Mouse (Mus musculus): Measurements from ENCODE around the gene Slc36a1. TPM values are rescaled to one million over a fixed set of nuclear protein-coding genes. Genes with fewer than 3 reads are reported as not detected.

Slc36a1 gene
- polyA plus RNA-seq, 1 experiment from 2014 or later = 4.7 TPM

- no peak for ATAC-seq (ENCODE audit: low FRiP score)
- Histone ChIP-seq H3K9ac (replicated peaks) (no peak overlapping the region), H3K9me3 (replicated peaks) (no peaks in the 10 kb centered on the region), H3K4me3 (replicated peaks) (no peak overlapping the region), H3K27ac (replicated peaks) (no peak overlapping the region), H3K4me2 (no peak overlapping the region), H3K36me3 (no peaks in the 10 kb centered on the region), H3K27me3 (replicated peaks) (no peaks in the 10 kb centered on the region), H3K4me1 (peaks cover 28% of the 10 kb centered on the region)
- 87% methylated on average over 6 of the region's 6 CpGs for WGBS
Measured at GRCm38 (mm10) chr11:55209626-55210353, 5.6 kb downstream of the Slc36a1 start.

GRCm38 (mm10) chr11:55213518-55213917, 9.4 kb downstream of the Slc36a1 start:
- H3K9me3 ChIP-seq (replicated peaks) = no peaks in the 10 kb centered on the region
- 94% methylated on average over 4 of the region's 4 CpGs for whole genome bisulfite sequencing
- H3K4me2 ChIP-seq = no peak overlapping the region
- H3K27me3 ChIP-seq (replicated peaks) = no peaks in the 10 kb centered on the region
- ATAC-seq (ENCODE audit: low FRiP score) = no peak
- H3K4me1 ChIP-seq = 0 out of 2 replicates have a peak, but pooled peaks cover 5% of the 10 kb centered on the region
- no peak overlapping the region for H3K4me3 ChIP-seq (replicated peaks)
- no peak overlapping the region for H3K9ac ChIP-seq (replicated peaks)
- no peak overlapping the region for H3K27ac ChIP-seq (replicated peaks)
- peaks cover 9% of the 10 kb centered on the region; the same call in 1 of the 2 replicates for H3K36me3 ChIP-seq

- Histone ChIP-seq H3K27ac (replicated peaks) (no peak overlapping the region), H3K4me2 (no peak overlapping the region), H3K36me3 (peaks cover 15% of the 10 kb centered on the region; the same call in 1 of the 2 replicates), H3K4me1 (0 out of 2 replicates have a peak, but pooled peaks cover 5% of the 10 kb centered on the region), H3K27me3 (replicated peaks) (no peaks in the 10 kb centered on the region), H3K9ac (replicated peaks) (no peak overlapping the region), H3K4me3 (replicated peaks) (no peak overlapping the region), H3K9me3 (replicated peaks) (no peaks in the 10 kb centered on the region)
- no peak for ATAC-seq (ENCODE audit: low FRiP score)
- 89% methylated on average over 5 of the region's 5 CpGs for WGBS
Measured at GRCm38 (mm10) chr11:55214161-55214560, 10.0 kb downstream of the Slc36a1 start.

GRCm38 (mm10) chr11:55214978-55215377, 10.8 kb downstream of the Slc36a1 start:
- Histone ChIP-seq H3K9ac (replicated peaks) (no peak overlapping the region), H3K27me3 (replicated peaks) (no peaks in the 10 kb centered on the region)
- ATAC-seq (ENCODE audit: low FRiP score) = no peak

GRCm38 (mm10) chr11:55216061-55216460, 11.9 kb downstream of the Slc36a1 start:
- no peaks in the 10 kb centered on the region for H3K9me3 ChIP-seq (replicated peaks)
- H3K4me1 ChIP-seq = no peaks in the 10 kb centered on the region
- WGBS = 74% methylated on average over 4 of the region's 4 CpGs
- no peak overlapping the region for H3K27ac ChIP-seq (replicated peaks)
- H3K9ac ChIP-seq (replicated peaks) = no peak overlapping the region
- no peak overlapping the region for H3K4me2 ChIP-seq
- H3K36me3 ChIP-seq = peaks cover 34% of the 10 kb centered on the region
- no peak for ATAC-seq (ENCODE audit: low FRiP score)
- no peak overlapping the region for H3K4me3 ChIP-seq (replicated peaks)
- no peaks in the 10 kb centered on the region for H3K27me3 ChIP-seq (replicated peaks)

More at GRCm38 (mm10) chr11:55214978-55215377, 10.8 kb downstream of the Slc36a1 start:
- Histone ChIP-seq H3K4me1 (0 out of 2 replicates have a peak, but pooled peaks cover under 1% of the 10 kb centered on the region), H3K9me3 (replicated peaks) (no peaks in the 10 kb centered on the region), H3K4me2 (no peak overlapping the region), H3K36me3 (peaks cover 23% of the 10 kb centered on the region), H3K27ac (replicated peaks) (no peak overlapping the region), H3K4me3 (replicated peaks) (no peak overlapping the region)
- 84% methylated on average over 3 of the region's 3 CpGs for WGBS

- Histone ChIP-seq H3K4me2 (no peak overlapping the region), H3K4me1 (no peaks in the 10 kb centered on the region), H3K9ac (replicated peaks) (no peak overlapping the region), H3K4me3 (replicated peaks) (no peak overlapping the region), H3K9me3 (replicated peaks) (no peaks in the 10 kb centered on the region), H3K27ac (replicated peaks) (no peak overlapping the region), H3K27me3 (replicated peaks) (no peaks in the 10 kb centered on the region), H3K36me3 (peaks cover 41% of the 10 kb centered on the region)
- ATAC-seq (ENCODE audit: low FRiP score) = no peak
- whole genome bisulfite sequencing = 86% methylated on average over 13 of the region's 13 CpGs
Measured at GRCm38 (mm10) chr11:55216830-55217229, 12.7 kb downstream of the Slc36a1 start.

- 84% methylated on average over 4 of the region's 4 CpGs for WGBS
- H3K27me3 ChIP-seq (replicated peaks) = no peaks in the 10 kb centered on the region
- peaks cover 47% of the 10 kb centered on the region for H3K36me3 ChIP-seq
- H3K4me2 ChIP-seq = no peak overlapping the region
- H3K4me1 ChIP-seq = no peaks in the 10 kb centered on the region
- no peak overlapping the region for H3K4me3 ChIP-seq (replicated peaks)
- H3K9me3 ChIP-seq (replicated peaks) = no peaks in the 10 kb centered on the region
- H3K27ac ChIP-seq (replicated peaks) = no peak overlapping the region
- ATAC-seq (ENCODE audit: low FRiP score) = no peak
- H3K9ac ChIP-seq (replicated peaks) = no peak overlapping the region
Measured at GRCm38 (mm10) chr11:55217418-55217817, 13.3 kb downstream of the Slc36a1 start.

- no peaks in the 10 kb centered on the region for H3K27me3 ChIP-seq (replicated peaks)
- H3K9me3 ChIP-seq (replicated peaks) = no peaks in the 10 kb centered on the region
- no peaks in the 10 kb centered on the region for H3K4me1 ChIP-seq
- WGBS = 95% methylated on average over 7 of the region's 7 CpGs
- peaks cover 51% of the 10 kb centered on the region for H3K36me3 ChIP-seq
- H3K4me3 ChIP-seq (replicated peaks) = no peak overlapping the region
- H3K4me2 ChIP-seq = no peak overlapping the region
- ATAC-seq (ENCODE audit: low FRiP score) = no peak
- no peak overlapping the region for H3K27ac ChIP-seq (replicated peaks)
- no peak overlapping the region for H3K9ac ChIP-seq (replicated peaks)
Measured at GRCm38 (mm10) chr11:55217880-55218279, 13.7 kb downstream of the Slc36a1 start.

GRCm38 (mm10) chr11:55218473-55218872, 14.3 kb downstream of the Slc36a1 start:
- Histone ChIP-seq H3K4me2 (no peak overlapping the region), H3K9me3 (replicated peaks) (no peaks in the 10 kb centered on the region), H3K36me3 (peaks cover 57% of the 10 kb centered on the region), H3K4me1 (no peaks in the 10 kb centered on the region), H3K27ac (replicated peaks) (no peak overlapping the region), H3K27me3 (replicated peaks) (no peaks in the 10 kb centered on the region), H3K9ac (replicated peaks) (no peak overlapping the region), H3K4me3 (replicated peaks) (no peak overlapping the region)
- no peak for ATAC-seq (ENCODE audit: low FRiP score)
- 90% methylated on average over 3 of the region's 3 CpGs for WGBS

- Histone ChIP-seq H3K27me3 (replicated peaks) (no peaks in the 10 kb centered on the region), H3K9me3 (replicated peaks) (no peaks in the 10 kb centered on the region), H3K9ac (replicated peaks) (no peak overlapping the region), H3K36me3 (peaks cover 85% of the 10 kb centered on the region), H3K27ac (replicated peaks) (no peak overlapping the region), H3K4me3 (replicated peaks) (no peak overlapping the region), H3K4me1 (no peaks in the 10 kb centered on the region), H3K4me2 (no peak overlapping the region)
- WGBS = 93% methylated on average over 7 of the region's 7 CpGs
- ATAC-seq (ENCODE audit: low FRiP score) = no peak
Measured at GRCm38 (mm10) chr11:55221306-55221705, 17.2 kb downstream of the Slc36a1 start.

GRCm38 (mm10) chr11:55231034-55231433, 26.9 kb downstream of the Slc36a1 start:
- H3K4me1 ChIP-seq = no peaks in the 10 kb centered on the region
- peaks cover 55% of the 10 kb centered on the region for H3K36me3 ChIP-seq
- H3K4me2 ChIP-seq = no peak overlapping the region
- no peak overlapping the region for H3K9ac ChIP-seq (replicated peaks)
- H3K27ac ChIP-seq (replicated peaks) = no peak overlapping the region
- H3K27me3 ChIP-seq (replicated peaks) = no peaks in the 10 kb centered on the region
- no peak overlapping the region for H3K4me3 ChIP-seq (replicated peaks)
- H3K9me3 ChIP-seq (replicated peaks) = no peaks in the 10 kb centered on the region
- no peak for ATAC-seq (ENCODE audit: low FRiP score)
- WGBS = 95% methylated on average over 6 of the region's 6 CpGs

- Histone ChIP-seq H3K4me1 (no peaks in the 10 kb centered on the region), H3K4me3 (replicated peaks) (no peak overlapping the region), H3K9ac (replicated peaks) (no peak overlapping the region), H3K9me3 (replicated peaks) (no peaks in the 10 kb centered on the region), H3K4me2 (no peak overlapping the region), H3K27ac (replicated peaks) (no peak overlapping the region), H3K36me3 (peaks cover 34% of the 10 kb centered on the region), H3K27me3 (replicated peaks) (no peaks in the 10 kb centered on the region)
- ATAC-seq (ENCODE audit: low FRiP score) = no peak
- 90% methylated on average over 7 of the region's 7 CpGs for WGBS
Measured at GRCm38 (mm10) chr11:55234288-55234687, 30.1 kb downstream of the Slc36a1 start.

All from neural tube, embryonic 15.5 days (tissue).